Mouse (Mus musculus) gonadal fat pad, adult 2 months (tissue): ENCODE measurements at regions not wholly inside any gene's neighbourhood (a gene's known extent, or its start where the extent isn't known, plus 50 kb on each side); places are given as distances from the start of the nearest gene placed in this dataset.

Experiments
- DNase-seq: peaks from one replicate; pipeline ENCODE4 v3.0.0-alpha.2; 2012; ENCODE audit warnings: low read depth

DNA sequence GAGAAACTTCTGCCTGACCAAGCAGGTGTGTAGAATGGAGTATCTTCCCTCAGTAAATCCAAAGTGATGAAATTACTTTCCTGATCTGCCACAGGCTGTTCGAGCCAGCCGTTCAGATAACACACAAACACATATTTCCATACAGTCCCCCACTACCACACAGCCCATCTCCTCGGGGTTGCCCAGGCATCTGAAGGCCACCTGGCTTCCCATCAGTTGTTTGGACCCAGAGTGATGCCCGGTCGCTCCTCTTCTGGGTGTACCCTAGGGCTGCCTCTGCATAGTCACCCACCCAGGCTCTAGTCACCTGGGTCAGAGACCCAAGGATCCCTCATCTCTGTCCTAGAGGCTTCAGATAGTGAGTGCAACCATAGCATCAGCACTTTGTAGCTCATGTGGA is 107.9 kb downstream of the CK137956 start:
- DNase-seq = no peak

DNA sequence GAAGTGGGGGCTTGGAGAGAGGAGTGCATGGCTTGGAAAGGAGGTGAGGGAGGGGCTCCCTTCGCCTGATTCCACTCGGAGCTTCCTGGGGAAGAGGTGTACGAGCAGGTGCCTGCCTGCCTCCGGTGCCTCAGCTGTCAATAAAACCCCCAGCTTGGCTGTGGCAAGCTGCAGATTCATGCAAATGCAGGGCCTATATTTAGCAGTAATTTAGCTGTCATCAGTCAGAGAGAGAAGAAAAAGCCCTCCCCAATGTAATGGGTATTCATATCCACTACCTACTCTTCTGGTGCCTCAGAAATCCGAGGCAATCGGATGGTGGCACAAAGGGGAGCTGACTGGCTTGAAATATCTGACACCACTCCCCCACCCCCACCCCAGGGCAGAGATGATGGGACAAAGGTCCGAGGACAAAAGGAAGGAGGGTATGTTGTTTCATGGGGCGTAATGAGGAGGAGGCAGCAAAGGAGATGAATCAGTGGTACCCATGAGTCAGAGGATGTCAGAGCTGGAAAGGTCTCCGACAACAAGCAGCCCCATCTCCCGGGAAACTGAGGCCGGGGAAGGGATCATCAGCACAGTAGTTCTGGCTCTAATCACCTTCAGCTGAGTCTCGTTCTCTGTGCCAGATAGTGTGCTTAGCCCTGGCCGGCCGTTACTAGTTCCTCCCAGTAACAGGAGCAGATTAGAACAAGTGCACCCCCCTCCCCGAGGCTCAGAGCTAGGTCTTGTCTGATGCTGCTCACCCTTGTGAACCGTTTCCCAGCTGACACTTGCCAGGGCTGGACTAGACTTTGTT is 109.2 kb downstream of the CK137956 start:
- DNase-seq = no peak

DNA sequence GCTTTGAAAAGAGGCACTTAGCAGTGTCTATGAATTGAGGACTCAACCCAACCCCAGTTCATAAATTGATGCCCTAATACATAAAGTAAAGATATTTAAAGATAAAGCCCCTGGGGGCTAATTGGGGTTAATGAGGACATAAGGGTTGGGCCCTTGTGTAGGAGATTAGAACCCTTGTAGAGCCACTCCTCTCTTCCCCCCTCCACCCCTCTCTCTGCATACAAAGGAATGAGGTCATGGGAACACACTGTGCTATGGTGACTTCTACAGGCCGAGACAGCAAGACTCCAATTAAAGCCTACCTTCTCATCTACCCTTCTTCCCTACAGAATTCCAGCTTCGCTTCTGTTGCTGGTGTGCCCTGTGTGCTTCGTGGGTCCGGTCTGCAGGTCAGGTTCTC is 110.5 kb downstream of the CK137956 start:
- DNase-seq = no peak

DNA sequence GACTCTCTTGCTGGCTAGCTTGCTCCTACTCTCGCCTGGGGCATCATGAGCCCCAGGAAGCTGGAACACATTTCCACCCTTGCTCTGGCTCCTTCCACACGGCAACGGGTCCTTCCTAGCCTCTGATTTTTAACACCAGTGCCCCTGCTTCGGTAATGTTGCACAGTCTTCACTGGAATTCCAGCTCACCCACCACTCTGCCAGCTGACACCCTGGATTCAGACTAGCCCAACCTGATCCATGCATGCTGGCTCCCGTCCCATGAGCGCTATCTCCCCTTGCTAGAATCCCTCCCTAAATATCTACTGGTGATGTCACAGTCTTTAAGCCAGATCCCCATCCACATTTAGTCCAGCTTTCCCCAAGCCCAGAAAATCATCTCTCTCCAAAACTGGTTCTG is 111.2 kb downstream of the CK137956 start:
- DNase-seq = no peak

DNA sequence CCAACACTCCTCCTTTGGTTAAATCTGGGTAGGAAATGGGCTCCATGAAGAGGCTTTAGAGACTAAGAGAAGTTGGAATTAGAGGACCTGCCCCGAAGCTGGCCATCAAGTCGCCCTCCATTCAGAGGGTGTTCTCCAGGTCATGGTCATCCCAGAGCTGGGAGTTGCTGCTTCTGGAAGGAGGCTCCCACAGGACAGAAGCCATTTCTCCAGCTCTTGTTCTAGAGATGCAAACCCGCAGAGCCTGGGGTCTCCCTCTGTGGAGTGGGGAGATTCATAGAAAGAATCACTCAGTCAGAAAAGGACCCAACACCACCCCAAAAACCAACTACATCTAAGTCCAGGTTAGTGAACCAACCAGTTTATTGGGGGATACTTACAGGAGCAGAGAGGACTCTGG is 112.2 kb downstream of the CK137956 start:
- DNase-seq = no peak

DNA sequence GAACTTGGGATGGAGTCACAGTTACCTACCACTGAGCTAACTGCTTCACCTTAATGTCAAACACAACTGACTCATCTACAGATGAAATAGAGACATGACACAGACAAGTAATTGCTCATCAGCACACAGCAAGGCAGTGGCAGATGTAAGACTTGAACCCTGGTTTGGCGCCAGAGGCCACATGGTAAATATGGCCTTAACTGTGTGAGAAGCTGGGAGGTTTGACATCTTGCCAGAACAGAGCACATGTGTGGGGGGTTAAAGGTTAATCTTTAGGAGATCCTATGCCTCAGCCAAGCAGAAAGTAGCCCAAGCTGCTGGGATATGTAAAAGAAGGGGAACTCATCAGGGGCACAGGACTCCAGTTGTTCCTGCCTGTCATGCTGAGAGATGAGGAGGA is 114.9 kb downstream of the CK137956 start:
- no peak for DNase-seq

DNA sequence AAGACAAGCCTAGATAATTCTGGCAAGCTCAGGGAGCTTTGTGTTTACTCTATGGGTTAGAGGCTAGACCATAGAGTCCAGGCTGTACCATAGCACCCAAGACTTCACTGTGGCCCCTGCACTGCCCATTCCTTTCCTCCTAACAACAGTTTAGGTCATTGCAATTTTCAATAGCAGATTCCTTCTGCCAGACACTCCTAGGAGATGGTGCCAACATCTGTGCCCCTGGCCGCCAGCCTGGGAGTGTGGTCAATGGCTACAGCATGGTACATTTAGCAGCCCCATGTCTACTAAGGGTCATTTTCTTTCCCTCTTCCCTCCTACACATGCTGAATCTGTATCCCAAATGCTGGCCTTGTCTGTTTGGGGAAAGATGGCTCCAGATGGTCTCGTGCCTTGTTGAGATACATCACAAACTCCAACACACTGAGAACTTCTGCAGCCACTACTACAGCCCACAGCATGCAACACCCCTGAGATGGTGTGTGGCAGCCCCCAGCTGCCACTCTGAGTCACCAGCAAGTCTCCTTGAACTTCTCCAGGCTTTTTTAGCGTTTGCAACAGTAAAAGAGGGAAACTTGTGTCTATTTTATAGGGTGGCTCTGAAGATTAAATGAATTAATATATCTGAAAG is 115.9 kb downstream of the CK137956 start:
- no peak for DNase-seq

DNA sequence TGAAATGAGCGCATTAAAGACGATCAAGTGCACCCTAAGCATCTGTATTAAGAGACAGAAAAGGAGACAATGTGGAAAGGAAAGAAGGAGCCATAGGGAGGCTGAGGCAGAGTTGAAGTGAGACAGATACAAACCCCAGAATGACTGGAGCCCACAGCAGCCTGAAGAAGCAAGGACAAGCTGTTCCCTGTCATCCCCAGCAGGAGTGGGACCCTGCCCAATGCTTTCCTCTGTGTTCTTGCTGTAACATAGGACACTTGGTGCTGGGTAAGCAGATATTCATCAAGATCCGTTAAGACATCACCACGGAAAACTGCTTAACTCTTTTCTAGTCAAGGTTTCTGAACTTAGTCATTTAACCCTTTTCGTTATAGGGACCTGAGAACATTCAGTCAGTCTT is 121.4 kb downstream of the CK137956 start:
- no peak for DNase-seq

DNA sequence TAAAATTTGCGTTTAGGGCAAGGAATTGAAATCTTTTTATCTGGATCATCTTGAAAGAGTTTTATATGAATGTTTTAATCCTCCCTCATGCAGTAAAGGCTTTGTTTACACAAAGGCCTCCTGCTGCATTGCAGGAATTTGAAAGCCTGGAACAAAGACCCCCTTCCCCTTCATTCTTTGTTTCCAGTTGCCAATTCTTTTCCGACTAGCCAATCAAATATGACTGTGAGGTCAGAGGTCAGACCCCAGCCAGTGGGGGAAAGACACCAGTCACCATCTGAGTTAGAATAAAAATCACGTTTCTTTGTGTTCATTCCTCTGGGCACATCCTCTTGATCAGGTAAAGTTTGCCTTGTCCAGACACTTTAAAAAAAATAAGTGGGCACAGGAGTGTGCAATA is 124.4 kb downstream of the CK137956 start:
- DNase-seq = no peak

DNA sequence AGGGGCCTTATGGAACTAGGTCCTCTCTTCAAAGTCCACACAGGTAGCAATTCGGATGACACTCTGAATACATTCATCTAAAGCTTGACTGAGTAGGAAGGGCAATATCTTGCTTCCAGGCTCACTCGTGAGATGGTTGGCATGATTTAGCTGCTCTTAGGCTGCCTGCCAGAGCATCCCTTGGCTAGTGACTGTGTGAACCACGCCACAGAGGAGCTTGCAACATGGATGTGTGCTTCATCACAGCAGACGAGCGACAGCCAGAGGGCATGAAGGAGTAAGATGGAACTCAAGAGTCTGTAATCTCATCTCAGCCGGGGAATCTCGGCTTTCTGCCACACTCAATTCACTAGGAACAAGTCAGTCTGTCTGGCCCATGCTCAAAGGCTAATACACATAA is 127.3 kb downstream of the CK137956 start:
- DNase-seq = peak; percentile 16

DNA sequence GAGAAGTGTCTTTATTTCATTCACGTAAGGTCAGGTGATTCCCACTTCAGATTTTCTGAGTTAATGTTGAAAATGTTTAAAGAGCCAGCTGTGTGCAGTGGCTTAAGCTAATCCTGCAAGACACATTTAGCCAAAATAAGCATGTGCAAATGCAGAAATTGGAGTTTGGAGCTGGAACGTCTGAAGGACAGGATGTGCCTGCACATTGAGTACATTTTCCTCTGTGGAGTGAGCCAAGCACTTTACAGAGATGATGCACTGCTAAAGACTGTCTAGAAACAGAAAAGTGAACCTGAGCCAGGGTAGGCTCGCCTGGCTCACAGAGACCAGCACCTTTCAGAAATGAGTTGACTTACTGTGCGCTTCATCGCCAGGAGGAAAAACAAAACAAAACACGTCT is 137.1 kb downstream of the CK137956 start:
- DNase-seq = no peak

DNA sequence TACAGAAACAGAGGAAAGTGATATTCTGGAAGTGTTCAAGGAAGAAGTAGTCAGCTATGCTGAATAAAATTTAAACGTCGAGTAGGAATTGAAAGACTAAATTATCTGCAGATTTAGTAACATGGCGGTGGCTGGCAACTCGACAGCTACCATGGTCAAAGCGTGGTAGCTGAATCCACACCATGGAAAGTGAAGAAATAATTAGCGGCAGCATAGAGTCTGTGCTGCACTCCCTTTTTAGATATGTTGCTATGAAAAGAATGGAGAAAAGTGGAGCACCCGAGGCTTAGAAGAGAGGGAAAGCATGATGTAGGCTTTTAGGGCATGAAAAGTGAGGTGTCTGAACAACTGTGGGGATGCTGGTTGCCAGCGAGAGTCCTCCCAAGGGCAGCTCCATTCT is 143.8 kb downstream of the CK137956 start:
- DNase-seq = no peak

DNA sequence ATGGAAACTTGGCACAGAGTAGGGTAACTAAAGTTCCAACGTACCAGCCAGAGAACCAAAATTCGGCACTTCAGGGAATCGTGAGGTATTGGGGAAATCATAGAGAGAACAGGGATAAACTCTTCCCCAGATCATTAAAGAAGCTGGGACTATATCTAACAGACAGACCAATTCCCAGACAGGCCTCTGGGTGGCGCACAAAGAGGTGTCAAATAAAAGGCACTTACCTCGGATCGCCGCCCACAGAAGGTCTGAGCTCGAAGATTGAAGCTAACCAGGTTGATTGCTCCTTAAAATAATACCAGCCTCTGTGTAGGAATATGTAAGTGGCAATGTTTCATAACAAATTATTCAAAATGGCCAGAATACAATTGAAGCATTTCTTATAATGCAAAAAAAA is 151.2 kb downstream of the CK137956 start:
- DNase-seq = no peak

DNA sequence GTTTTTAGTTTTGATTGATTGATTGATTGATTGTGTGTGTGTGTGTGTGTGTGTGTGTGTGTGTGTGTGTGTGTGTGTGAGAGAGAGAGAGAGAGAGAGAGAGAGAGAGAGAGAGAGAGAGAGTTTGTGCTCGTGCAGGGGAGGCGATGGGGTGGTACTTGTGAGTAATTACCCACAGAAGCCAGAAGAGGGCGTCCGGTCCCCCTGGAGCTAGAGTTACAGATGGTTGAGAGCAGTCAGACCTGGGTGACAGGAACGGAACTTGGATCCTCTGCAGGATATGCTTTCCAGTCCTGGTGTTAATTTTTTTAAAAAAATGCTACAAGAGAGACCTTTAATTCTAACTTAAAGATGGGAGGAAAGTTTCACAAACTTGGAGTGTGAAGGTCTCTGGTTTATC is 151.7 kb downstream of the CK137956 start:
- no peak for DNase-seq

DNA sequence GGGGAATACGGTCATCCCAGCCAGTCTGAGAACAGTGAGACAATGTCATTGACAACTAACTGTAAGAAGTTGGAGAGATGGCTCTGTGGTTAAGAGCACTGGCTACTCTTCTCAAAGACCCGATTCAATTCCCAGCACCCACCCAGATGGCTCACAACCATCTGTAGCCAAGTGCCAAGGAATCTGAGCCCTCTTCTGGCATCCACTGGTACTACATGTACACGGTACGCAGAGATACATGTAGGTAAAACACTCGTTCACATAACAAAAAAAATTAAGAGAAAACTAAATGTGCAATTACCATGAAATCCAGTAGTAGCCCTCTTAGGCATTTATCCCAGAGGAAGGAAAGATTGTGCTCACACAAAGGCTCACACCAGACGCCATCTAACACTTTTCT is 156.1 kb downstream of the CK137956 start:
- DNase-seq = no peak

DNA sequence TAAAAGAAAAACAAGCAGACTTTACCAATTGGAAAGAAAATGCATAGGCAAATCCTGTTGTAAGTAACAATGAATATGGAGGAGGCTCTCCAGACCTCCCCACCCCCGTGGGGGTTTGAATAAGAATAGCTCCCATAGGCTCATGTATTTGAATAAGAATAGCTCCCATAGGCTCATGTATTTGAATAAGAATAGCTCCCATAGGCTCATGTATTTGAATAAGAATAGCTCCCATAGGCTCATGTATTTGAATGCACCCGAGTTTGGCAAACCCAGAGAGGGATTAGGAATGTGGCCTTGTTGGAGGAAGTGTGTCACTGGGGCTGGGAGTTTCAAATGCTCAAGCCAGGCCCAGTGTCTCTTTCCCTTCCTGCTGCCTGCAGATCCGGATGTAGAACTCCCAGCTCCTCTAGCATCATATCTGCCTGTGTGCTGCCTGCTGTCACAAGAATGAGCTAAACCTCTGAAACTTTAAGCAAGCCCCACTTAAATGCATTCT is 158.7 kb downstream of the CK137956 start:
- DNase-seq = no peak

DNA sequence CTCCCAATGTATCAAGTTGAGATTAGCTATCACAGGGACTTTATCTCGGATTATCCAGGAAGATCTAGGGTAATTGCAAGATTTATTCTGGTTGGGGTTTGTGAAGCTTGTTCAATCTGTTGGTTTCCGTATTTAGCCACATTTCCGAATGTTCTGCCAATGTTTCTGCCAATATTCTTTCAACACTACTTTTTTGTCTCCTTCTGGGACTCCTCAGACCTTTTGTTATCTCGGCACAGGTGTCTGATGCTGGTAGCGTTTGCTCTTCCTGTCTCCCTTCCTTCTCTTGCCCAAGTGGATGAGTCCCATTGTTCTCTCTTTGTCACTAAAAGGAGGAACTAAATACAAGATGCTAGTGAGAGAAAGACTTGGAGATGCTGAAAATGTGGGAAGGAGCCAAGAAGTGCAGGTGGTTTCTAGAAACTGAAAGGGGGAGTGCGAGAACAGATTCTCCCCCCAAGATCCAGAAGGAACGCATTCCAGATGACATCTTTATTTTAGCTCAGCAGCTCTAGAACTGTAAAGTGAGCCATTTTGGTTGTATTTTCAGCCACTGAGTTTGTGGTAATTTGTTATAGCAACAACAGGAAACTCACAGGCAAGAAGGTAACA is 159.7 kb downstream of the CK137956 start:
- DNase-seq = no peak

DNA sequence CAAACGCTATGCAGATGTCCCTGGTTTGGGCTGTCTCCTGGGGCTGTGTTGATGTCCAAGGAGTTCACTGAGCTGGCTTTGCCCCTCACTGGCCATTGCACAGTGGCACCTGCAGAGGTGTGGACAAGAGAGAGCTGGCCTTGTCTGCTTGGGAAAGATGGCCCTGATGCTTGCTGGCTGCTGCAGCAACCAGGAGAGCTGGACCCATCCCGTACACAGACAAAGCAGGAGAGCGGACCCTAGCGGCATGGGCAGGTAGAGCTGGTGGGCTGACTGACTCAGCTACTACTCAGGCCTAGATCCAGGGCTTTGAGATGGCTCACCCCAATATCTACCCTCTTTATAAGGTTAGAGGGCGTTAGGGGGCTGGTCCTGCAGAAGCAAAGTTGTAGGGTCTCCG is 161.7 kb downstream of the CK137956 start:
- no peak for DNase-seq

DNA sequence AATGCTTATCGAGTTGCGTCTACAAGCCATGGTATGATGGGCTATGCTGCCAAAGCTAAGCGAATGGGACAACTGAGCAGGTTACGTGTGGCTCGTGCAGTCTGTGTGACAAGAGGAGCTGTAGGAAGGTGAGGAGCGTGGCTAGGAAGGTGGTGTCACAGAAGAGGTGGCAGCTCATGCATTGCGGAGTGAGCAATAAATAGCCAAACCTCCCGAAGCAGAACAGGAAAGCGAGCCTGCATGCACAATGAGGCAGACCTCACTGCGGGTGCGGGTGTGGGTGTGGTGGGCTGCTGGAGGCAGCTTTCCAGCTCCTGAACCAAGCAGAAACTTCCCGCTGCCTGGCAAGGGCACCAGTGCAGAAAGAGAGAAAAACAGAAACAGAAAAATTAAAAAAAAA is 181.5 kb downstream of the CK137956 start:
- no peak for DNase-seq

DNA sequence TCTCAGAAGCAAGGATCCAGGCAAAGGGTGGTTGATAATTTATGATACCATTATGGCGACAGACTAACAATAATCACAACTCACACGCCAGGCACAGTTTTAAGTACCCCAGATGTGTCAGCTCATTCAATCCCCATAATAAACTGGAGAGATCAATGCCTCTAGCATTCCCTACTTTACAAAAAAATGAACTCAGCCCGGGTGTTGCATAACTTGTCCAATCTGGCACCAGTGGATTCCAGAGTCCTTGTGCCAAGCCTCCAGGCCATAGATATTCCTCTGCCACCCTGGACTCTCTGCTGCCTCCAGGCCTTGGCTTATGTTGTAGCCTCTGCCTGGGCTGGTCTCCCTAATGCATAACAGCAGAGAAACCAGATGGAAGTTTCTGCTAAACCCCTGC is 185.0 kb downstream of the CK137956 start:
- DNase-seq = peak; percentile 68

DNA sequence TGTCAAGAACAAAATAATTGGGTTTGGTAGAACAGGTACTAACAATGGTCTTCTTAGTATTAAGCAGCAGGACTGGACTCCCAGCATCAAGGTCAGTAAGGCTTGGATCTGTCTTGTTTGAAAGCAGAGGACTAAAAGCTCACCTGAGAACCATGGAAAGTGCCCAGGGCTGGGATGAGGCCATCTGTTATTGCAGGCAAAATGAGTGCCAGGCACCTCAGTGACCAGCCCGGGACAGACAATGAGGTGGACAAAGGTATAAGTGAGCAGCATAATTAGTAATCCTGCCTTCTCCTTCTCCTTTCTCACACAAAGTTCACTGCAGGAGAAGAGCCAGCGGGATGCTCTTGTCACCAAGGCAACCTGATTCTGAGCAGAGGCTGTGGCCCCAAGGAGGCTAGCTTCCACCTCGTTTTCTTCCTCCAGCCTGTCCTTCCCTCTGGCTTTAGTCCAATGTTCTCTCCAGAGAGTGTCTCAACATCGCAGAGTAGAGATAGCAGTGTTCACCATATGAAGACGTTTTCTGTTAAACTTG is 198.7 kb downstream of the CK137956 start:
- no peak for DNase-seq

DNA sequence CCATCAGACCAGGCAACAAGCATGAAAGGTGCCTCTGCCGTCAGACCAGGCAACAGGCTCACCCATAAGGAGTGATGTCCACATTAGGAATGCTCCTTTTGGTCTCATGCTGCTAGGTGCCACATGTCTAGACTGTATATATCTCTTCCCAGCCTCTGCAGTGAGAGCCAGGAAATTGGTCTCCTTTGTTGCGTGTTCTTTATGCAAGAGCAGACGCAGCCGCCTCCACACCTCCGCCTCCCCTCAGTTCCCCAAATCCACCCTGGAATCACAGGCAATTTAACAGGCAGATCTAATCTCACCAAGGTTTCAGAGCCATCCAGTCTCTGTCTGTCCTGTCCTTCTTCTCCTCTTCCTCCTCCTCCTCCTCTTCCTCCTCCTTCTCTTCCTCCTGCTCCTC is 207.0 kb downstream of the CK137956 start:
- DNase-seq = no peak

DNA sequence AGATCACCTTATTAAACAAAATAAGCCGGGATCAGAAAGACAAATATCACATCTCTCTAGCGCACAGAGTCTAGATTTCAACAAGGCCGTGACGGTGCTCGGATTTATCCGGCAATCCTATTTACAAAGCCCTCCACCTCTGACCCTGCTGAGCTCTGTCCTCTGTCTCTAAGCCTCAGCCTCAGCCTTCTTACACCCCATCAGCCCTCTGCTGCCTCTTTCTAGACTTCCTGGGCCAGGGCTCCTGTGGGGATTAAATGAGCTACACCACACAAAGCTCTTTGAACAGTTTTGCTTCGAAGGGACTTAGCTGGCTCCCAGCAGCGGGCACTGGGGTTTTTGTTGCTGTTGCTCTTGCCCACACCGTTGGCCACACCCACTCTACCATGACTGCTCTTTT is 211.8 kb downstream of the CK137956 start:
- DNase-seq = no peak
